Mouse (Mus musculus) induced T-regulatory cell, adult 2 months (primary cell): ENCODE data around the gene Csk.
A peak's percentile ranks its signal among the peaks of the same experiment; 100 is the strongest.

Source experiments
- DNase-seq: peaks from one replicate; pipeline ENCODE4 v3.0.0-alpha.2; 2012; ENCODE audit warnings: low read depth

The Csk gene

DNA sequence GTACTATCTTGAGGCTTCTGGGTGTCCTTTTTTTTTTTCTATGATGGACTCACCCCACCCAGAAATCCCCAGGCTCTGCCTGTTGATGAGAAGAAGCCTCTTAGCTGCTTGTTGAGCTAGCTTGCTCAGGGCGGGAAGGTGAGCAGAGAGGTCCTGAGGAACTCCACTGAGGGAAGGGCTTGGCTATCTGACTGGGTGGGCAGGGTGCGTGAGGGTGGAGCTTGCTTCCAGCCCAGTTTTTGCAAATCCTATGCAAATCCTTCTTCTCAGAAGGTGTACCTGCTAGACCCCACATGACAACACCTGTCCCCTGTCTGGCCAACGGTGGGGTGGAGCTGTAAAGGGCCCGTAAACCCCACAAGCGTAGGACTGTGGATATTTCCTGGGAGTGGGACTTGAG is at the start of gene Csk:
Gene Csk, minus strand, starts transcription at position 349 of the 400 bp plus-strand sequence.
- peak; percentile 31 for DNase-seq

DNA sequence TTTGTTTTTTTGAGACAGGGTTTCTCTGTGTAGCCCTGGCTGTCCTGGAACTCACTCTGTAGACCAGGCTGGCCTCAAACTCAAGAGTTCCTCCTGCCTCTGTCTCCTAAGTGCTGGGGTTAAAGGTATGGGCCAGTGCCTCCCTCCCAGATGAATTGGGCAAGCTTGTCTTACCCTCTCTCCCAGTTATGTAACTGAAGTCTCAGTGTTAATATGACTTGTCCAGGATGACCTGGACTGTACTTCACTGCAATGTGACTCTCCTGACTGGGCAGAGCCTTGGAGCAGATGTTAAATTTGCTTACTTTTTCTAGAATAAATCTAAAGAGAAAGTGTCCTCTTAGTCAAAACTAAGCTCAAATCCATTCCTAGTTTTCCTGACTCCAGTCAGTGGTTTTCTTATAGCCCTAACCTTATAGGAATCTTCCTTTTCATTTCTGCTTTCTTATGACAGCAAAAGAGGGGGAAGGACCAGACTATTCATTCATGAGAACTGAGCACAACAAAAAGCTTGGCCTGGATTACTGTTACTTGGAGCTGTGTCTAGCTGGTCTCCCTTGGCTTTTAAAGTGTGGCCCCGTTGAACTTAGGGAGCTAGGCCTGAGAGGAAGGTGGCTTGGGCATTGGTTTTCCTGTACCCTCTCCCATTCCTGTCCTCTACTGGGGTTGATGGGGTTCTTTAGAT is 45.2 kb upstream of the Csk start:
- DNase-seq, result no peak

DNA sequence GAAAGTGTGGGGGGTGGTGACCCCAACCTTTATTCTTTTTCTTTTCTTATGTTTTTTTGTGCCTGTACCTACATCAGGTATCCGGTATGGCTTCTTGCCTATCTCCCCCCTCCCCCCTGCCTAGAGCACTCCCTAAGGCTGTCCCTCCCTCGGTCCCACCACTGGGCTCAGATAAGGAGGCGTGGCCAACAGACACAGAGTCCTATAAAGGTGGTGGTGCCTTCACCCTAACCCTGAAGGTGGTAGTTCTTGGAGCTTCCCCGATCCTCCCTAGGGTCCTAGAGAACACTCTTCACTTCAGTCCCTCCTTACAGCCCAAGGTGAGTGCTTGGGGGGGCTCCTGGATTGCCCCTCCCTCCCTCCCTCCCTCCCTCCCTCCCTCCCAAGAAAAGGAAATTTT is 43.9 kb upstream of the Csk start:
- DNase-seq, result no peak

DNA sequence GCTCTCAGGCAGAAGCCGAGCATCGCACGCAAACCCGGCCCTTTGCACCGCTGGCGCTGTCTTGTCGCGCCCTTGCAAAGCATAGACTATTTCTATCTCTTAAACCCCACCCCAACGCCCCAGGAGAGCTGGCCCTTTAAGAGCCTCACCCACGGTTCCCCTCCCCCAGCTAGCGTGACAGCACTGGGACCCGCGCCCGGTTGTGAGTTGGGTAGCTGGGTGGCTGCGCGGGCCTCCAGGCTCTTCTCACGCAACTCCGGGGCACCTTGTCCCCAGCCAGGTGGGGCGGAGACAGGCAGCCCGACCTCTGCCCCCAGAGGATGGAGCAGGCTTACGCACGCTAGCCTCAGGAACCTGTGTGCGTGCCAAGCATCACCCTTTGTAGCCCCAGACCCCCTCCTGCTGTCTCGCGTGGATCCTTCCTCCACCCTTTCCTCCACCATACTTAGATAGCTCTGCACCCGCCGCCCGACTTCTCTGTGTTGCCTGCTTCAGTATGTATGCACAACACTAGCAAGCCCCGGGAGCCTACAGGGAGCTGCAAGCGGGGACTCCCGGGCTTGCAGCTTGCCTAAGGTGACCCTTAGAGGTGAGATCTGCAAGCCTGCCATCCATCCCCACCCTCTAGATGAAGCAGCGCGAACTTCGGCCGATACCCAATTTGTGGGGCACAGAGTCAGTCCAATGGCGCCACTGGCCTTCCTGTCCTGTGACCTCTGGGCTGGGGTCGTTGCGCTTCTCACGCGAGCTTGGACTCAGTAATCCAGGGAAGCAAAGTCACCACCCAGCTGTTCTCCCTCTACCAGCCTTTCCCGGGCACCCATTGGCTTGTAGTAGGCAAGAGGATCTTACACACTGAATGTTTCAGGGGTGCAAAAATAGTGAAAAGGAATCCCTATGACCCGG is 43.2 kb upstream of the Csk start:
- DNase-seq, result peak; percentile 28

DNA sequence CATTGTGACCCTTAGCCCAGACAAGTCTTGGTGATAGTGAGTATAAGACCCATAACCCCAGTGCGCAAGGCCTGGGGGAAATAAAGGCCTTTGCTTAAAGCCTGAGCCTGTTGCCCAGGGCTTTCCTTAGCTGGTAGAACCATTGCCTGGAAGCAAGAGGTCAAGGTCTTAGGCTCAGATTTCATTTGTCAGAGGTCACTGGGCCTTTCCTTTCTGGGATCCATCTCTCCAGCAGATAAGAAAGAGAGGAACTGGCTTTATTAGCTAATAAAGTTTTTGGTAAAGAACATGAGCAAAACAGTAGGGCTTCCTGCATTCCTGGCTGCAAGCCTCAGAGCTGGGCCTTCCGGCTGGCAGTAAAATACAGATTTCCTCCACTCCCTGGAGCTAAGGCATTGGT is 40.7 kb upstream of the Csk start:
- DNase-seq, result no peak

DNA sequence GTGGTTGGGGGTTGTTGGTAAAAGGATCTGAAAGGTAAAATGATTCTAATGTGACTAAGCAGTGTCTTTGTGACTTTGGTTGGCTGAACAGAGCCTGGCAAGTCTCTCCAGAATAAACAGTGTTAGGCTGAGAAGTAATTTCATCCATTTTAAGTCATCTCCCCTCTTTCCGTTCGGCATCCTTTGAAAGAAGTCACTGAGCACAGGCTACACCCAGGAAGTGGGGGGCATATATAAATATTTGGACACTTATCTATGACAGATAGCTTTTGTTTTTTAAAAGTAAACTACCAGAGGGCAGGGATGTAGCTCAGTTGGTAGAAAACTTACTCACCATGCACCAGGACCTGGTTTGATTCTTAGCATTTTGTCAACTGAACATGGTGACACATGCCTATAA is 35.2 kb upstream of the Csk start:
- DNase-seq, result no peak

DNA sequence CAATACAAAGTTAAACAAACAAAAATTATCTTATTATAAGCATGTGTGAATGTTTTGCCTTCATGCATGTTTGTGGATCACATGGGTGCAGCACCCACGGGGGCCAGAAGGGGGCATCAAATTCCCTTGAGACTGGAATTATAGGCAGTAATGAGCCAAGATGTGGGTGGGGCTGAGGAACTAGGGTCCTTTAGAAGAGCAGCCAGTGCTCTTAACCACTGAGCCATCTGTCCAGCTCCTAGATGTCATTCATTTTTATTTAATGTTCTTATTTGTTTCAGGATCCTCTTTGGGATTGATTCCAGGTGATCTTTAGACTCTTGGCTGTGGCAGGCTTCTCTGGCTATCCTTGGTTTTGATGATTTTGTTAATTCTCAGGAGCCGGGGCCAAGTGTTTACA is 34.7 kb upstream of the Csk start:
- DNase-seq, result peak; percentile 54

DNA sequence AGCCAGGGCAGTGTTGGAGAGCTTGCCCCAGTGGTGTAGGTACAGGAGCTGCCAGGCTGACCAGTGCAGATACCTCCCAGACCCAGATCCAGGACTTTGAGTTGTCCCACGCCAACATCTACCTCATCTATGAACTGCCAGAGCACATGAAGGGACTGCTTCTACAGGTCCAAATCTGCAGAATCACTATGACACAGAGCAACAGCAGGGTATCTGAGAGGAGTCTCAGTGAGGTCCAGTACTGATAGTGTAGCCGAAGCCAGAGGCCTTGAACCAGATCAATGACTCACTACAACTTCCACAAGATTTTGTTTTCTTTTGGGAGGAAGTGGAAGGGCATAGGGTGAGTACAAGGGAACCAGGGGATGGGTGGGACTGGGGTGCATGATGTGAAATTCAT is 34.3 kb upstream of the Csk start, which contains the start of gene Cyp1a1:
Gene Cyp1a1, plus strand, starts transcription at position 178 of the 400 bp plus-strand sequence.
- no peak for DNase-seq

DNA sequence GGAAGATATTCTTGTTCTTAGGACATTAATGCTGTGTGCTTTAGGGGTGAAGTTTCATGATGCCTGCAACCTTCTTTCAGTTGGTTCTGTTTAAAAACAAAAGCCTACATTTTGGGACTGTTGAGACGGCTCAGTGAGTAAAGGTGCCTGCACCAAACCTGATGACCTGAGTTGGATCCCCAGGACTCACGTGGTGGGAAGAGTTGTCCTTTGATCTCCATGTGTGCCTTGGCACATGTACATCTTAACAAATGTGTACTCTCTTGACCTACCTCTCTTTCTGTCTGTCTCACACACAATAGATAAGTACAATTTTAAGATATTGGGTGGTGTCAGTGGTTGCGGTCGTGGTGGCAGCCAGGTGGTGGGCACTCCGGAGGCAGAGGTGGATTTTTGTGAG is 32.6 kb upstream of the Csk start:
- DNase-seq, result no peak

DNA sequence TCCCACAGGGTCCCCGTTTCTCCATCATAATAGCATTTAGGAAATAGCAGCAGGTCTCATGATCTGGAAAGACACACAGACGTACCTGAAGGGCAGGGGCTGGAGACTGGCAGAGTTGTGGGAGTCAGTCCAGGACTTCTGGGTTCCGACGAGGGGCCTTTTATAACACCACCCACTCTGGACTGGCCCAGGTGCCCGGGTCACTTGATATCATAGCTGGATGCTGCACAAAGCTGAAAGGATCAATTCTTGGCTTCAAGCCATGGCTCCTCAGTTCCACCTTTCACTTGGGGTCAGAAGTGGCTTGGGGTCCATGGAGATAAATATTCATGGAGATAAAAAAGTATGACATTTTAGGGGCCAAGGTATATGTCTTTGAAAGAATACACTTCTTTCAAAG is 30.1 kb upstream of the Csk start, which contains the start of gene Cyp1a2:
Gene Cyp1a2, minus strand, starts transcription at position 184 of the 400 bp plus-strand sequence.
- no peak for DNase-seq

DNA sequence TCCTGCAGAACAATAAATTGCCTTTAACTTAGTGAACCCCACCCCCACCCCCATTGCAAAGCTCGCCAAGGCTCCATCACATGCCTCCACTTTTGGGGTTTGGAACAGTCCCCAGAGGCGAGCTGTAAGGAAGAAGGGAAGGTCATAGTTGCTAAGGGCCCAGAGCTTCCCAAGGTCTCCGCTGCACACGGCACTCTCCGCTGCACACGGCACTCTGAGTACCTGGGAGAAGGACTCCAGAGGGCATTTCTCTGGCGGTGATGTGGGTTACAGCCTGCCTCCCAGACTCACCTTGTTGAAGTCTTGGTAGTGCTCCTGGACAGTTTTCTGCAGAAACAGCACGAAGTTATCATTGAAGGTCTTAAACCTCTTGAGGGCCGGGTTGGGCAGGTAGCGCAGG is 28.0 kb upstream of the Csk start:
- DNase-seq, result no peak

DNA sequence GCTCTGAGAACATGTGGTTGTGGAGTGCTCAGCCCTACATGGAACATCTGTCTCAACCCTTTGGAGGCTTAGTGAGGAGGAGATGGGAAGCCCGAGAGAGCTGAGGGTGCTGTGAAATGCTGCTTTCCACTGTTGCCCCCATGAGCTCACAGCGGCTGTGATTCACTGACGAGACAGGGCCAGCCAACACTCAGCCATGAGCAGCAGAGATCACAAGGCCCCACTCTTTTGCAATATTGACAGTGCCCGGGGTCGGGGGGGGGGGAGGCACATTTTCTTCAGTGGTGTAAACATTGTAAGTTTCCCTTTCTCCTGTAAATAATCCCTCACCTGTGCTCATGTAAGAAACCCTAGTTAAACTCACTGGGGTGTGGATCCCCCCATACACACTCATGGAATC is 18.1 kb upstream of the Csk start:
- no peak for DNase-seq

DNA sequence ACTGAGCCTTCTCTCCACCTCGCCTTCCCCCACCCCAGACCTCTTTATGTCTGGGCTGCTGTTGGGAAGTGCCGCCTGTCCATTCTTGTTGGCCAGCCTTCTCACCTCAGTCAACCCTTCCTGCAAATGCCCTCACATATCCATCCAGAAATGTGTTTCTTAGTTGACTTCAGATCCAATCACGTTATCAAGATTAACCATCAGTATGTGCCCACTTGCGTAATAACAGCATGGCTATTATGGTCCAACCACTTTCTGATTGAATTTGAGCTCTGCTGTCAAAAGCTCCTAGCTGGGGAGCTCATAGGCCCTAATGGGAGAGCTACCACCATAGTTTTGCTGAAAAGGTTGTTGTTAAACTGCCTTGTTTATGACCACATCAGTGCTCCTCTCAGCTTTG is 17.6 kb upstream of the Csk start:
- no peak for DNase-seq

DNA sequence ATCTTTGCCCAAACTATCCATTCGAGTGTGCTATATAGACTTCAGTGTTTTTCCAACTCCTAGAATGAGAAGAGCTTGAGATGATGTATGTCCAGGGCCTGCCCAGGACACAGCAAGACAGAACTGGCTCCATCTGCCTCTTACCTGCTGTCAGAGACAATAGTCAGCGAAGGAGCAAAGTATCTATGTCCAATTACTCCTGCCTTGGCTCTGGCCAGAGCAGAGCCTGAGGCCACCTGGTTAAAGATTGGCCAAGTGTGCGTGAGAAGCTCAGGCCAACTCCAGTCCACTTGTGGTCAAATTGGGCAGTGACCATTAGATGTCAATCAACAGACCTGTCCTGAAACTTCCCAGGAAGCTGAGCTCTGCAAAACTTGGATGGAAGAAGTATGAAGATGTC is 16.1 kb upstream of the Csk start:
- DNase-seq, result no peak

DNA sequence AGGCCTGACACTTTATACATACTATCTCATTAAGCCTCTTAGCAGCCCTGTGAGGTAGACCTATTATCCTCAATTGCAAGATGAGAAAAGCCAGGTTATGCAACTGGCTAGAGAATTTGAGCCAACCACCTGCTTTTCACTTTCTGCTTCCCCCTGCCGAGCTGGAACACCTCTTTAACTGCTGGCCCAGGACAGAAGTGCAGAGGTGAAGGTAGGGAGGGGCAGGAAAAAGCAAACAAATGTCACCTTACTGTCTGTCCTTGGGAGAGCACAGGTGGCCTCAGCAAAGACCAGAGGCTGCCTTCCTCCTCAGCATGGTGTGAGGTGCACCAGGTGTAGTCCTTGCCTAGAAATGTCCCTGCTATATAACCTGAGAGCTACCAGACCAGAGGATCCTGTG is 14.8 kb upstream of the Csk start:
- DNase-seq, result no peak

DNA sequence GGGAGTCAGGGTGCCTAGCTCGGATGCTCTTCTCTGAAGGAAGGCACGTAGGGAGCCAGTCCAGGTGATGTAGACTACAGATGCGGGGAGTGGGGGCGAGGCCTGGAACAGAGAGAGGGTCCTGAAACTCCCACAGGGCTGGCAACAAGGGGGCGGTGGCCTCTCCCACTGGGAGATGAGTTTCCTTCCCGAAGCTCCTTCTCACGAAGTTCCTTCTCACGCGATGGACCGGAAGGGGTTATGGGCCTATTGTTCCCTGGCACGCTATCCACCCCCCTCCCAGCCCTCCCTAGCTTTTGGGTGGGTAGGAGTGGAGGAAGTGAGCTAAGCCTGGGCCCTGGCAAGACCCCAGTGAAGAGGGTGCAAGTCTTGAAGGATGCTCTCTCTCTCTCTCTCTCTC is 14.4 kb upstream of the Csk start:
- no peak for DNase-seq

DNA sequence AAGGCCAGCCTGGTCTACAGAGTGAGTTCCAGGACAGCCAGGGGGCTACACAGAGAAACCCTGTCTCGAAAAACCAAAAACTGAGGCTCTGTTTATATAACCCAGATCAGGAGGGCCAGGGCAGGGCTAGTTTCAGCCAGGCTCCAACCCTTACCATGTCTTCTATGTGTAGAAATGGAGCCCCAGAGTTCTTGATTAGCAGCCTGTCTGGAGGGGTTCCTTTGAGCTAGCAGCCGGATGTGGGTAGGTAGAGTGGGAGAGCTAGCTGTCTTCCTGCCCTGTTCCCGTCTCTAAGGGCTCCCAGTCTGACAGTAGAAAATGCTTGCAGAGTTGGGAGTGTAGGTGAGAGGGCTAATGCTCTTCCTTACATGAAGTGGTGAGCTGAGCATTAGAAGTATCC is 13.7 kb upstream of the Csk start:
- DNase-seq, result peak; percentile 21

DNA sequence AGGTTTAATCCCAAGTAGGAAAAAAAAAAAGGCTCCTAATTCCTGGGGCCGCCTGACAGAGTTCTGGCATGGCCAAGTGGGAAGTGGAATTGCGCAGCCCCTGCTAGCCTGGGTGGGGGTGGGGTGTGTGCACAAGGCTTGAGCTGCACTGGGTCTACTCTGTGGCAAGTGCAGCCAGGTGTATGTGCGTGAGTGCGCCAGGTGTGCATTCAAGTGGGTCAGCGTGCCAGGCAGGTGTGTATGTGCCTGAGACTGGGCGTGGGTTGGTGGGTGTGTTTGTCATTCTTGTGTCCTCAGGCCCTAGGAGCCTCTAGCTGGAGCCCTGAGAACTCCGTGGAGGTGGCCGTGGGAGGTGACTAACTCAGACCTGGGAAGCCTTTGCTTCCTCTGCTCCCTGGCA is 13.1 kb upstream of the Csk start:
- DNase-seq, result no peak

DNA sequence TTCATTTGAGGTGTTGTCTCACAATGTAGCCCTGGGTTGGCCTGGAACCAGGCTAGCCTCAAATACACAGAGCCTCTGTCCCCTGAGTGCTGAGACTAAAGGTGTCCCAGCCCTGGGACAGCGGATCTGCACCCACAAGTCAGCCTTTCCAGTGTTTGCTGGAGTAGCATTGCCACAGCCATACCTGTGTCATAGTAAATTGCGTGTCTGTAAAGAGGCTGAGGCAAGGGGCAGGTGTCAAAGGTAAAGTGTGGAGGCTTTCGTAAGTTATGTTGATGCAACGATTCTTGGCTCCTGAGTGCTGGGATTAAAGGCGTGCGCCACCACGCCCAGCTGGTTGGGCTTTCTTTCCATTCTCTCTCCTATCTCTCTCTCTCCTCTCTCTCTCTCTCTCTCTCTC is 11.2 kb upstream of the Csk start:
- no peak for DNase-seq

DNA sequence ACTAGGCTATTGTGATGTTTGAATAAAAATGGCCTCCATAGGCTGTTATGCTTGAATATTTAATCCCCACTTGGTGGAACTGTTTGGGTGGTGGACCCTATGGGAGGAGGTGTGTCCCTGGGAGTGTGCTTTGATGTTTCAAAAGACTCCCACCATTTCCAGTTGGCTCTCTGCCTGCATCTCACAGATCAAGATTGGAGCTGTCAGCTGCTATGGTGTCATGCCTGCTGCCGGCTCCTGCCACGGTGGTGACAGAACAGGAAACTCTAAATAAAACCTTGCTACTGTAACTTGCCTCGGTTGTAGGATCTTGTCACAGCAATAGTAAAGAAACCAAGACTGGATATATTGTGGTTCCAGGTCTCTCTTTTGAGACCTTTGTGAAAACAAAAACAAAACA is 8.1 kb upstream of the Csk start:
- no peak for DNase-seq

DNA sequence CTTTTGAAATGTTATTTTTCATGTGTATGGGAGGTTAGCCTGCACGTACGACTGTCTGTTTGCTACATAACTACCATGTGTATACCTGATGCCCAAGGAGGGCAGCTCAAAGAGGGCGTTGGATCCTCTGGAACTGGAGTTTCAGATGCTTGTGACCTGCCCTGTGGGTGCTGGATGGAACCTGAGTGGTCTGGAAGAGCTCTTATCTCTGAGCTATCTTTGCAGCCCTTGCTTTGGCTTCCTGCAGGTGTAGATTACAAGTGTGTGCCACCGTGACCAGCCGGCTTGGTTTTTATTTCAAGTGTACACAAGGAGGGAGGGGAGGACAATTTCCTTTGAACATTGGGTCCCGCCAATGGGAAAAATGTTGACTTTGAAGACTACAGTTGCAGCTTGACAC is 7.1 kb upstream of the Csk start:
- DNase-seq, result peak; percentile 9

DNA sequence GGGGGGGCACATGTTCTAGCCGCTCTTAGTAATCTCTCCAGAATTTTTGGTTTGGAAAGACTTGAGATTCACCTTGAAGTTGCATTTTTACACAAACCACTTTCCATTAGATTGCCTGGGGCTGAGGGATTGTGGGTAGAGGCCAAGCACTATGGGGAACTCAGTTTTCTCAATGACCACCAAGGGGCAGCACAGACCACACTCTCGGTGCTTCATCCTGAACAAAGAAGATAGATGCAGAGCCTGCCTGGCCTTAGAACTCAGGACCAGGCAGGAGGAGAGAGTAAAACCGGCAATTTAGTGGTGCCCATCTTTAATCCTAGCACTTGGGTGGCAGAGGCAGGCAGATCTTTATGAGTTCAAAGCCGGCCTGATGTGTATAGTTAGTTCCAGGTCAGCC is 6.3 kb upstream of the Csk start:
- peak; percentile 86 for DNase-seq

DNA sequence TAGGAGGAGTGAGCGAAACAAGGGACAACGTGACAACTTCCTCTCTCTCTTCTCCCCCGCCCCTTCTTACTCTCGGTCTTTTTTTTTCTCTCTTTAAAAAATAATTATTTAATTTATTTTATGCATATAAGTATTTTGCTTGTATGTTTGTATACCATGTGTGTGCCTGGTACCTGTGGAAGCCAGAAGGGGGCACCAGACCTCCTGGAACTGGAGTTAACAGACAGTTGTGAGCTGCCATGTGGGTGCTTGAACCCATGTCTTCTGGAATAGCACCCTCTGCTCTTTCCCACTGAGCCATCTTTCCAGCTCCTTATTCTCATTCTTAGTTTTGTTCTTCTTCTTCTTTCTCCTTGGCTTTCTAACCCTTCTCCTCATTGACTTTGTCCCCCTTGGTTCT is 5.5 kb upstream of the Csk start:
- peak; percentile 37 for DNase-seq

DNA sequence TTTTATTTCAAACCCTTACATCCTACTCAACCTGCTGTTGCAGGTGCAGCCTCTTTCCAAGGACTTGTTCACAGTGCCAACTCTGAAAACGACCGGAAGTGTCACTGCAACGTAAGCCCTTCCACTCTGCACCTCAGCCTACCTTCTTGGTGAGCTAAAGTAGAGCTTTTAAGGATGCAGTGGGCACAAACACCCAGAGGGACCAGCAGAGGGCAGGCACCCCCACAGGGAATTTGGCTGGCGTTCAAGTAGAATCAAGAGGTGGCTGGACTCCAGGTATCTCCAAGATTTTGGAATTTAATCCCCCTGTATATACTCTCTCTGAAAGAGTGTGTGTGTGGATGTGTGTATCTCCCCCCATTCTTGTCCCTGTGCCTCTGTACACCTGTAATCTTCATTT is 4.4 kb upstream of the Csk start:
- DNase-seq, result peak; percentile 14
